Mouse (Mus musculus) erythroblast, embryonic 14.5 days (primary cell): ENCODE results near the gene St3gal3. TPM values are rescaled to one million over a fixed set of nuclear protein-coding genes. Genes with fewer than 3 reads are reported as not detected.

Experiments
- H3K27me3 ChIP-seq: 2 replicates; pipeline ENCODE4 v1.6.1; 2012; ENCODE audit warnings: inconsistent platforms; ENCODE audit not compliant: control insufficient read depth
- H3K36me3 ChIP-seq: 2 replicates; pipeline ENCODE4 v1.6.1; 2012; ENCODE audit warnings: mild to moderate bottlenecking, inconsistent platforms; ENCODE audit not compliant: control insufficient read depth
- H3K4me1 ChIP-seq: 2 replicates; pipeline ENCODE4 v1.6.1; 2012; ENCODE audit warnings: inconsistent platforms; ENCODE audit not compliant: control insufficient read depth
- H3K4me3 ChIP-seq: replicated peaks from 2 replicates; pipeline ENCODE3; 2012; ENCODE audit warnings: moderate library complexity, mild to moderate bottlenecking, inconsistent platforms
- H3K9me3 ChIP-seq: 2 replicates; pipeline ENCODE4 v1.6.1; 2012; ENCODE audit warnings: low read length, inconsistent platforms, mixed read lengths; ENCODE audit not compliant: control insufficient read depth
- GATA1 ChIP-seq: IDR thresholded peaks from 2 replicates; pipeline ENCODE4 v1.6.1; 2012; ENCODE audit warnings: low read length, inconsistent platforms, mixed read lengths
- TAL1 ChIP-seq: IDR thresholded peaks from 3 replicates; pipeline ENCODE4 v1.6.1; 2012; ENCODE audit warnings: low read length, inconsistent platforms, mixed read lengths
- polyA plus RNA-seq: library from polyadenylated mRNA; stranded (reverse); fragments of >175 nt; gene quantifications from 2 replicates; pipeline ENCODE4 v1.2.3, GENCODE M21; 2012

Gene St3gal3
- polyA plus RNA-seq, 1 experiment, result 0.85 TPM

DNA sequence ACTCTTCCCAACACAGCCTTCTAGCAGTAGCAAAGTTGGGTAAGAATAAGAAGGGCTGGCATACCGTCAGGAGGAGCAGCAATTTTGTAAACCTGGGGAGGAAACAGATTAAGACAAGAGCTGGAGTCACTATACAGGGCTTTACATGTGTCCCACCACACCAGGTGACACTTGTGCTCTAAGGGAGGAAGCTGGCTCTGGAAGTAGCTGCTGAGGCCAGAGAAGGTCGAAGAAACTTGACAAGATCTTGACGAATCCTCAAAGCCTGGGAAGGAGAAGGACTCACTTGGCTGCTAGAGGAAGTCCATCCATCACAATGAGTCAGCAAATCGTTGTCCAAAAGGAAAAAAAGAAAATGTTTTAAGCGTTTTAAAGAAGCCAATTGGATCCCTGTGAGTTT, 218.3 kb downstream of the St3gal3 start:
- peaks cover 21% of the 10 kb centered on the region for H3K36me3 ChIP-seq
- H3K4me1 ChIP-seq, result peaks cover 58% of the 10 kb centered on the region
- H3K27me3 ChIP-seq, result peaks cover 3% of the 10 kb centered on the region; the same call in 1 of the 2 replicates
- H3K9me3 ChIP-seq, result no peaks in the 10 kb centered on the region
- H3K4me3 ChIP-seq, result peak overlapping the region; percentile 75
- TF ChIP-seq TAL1, result no peak
- TF ChIP-seq GATA1, result no peak

DNA sequence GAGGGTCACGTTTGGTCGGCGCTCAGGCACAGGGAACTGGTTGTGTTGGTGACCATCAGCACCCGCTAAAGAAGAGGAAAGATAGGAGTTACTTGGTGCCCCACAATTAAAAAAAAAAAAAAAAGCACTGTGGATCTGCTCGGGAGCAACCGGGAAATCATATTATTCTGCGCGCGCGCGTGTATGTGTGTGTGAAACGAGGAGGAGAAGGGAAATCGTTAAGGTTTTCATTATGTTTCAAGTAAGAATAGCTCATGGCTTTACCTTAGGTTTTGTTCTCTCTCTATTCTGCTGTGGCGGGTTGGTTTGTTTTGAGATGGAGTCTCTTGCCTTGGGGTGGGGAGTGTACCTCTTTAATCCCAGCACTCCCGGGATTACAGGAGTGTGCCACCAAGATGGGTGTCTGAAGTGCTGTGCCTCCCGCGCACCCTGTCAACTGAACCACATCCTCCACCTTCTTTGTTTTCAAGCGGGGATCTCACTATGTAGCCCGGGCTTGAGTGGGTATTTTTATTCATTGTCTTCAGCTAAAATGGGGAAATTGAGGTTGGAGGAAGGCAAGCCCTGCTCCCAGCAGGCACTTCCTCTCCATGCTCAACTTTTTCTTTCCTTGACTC, 219.1 kb downstream of the St3gal3 start:
- peaks cover 62% of the 10 kb centered on the region for H3K4me1 ChIP-seq
- H3K27me3 ChIP-seq, result no peaks in the 10 kb centered on the region; the same call in 1 of the 2 replicates
- H3K36me3 ChIP-seq, result peaks cover 29% of the 10 kb centered on the region
- no peak for TF ChIP-seq TAL1
- TF ChIP-seq GATA1, result no peak
- no peaks in the 10 kb centered on the region for H3K9me3 ChIP-seq
- H3K4me3 ChIP-seq, result peak overlapping the region; percentile 75

DNA sequence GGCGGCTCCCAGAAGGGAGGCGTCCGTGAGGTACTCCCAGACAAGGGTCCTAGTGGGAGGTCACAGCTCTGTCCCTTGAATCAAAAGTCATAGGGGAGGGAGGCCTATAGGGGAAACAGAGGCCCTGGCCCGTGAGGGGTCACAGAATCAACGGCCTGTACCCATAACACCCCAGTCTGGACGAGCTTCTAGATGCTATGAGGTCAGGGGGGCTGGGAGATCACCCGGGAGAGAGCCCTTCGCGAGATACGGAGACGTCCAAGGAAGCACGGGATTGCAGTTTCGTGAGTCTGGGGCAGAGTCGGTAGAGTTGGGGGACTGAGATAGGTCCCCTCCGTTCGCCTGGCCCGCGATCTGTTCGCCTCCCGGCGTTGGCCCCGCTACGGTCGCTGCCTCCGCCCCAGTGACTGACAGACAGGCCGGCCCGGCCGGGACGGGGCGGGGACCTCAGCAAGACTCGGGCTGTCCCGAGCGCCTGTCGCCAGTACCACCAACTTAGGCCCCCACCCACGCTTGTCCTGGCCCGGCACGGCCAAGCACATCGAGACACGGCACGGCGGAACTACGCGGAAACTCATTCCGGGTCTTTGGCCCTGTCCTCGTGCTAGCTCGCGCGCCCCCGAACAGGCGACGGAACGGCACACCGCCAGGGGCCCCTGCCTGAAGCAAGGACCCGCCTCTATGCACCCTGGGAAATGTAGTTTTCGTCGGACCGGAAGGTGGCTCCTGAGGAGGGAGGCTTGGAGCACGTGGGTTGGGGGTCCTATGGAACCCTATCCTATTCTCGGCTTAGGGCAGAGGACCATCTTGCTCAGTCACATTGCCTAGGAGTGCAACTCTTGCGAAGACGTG, 219.9 kb downstream of the St3gal3 start, which contains the start of gene Ipo13:
Ipo13 (minus strand) TSS at position 409 of the 852 bp plus-strand sequence.
- Histone ChIP-seq H3K4me3 (peak within 1 kb of the TSS; percentile 75), H3K36me3 (peaks cover 34% of the 10 kb centered on the region), H3K9me3 (no peaks in the 10 kb centered on the region), H3K4me1 (peaks cover 66% of the 10 kb centered on the region), H3K27me3 (no peaks in the 10 kb centered on the region)
- TF ChIP-seq TAL1, result no peak
- TF ChIP-seq GATA1, result no peak

DNA sequence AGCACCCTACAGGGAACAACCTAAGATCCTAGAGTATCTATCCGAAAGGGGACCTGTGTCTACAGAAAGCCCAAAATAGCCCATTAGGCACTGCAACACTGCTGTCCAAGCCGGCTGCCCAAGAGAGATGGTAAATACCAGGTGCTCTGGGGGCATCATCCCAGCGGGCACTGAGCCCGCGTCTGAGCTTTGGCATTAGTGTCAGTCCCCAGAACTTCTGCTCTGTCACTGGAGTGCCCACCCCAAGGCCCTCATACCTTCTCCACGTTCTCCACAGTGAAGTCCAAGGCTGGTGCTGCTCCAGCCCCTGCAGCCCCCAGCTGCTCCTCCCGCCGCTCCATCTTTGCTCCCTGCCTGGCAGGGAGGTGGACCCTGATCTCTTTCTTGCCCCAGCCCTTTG, 220.7 kb downstream of the St3gal3 start:
- Histone ChIP-seq H3K36me3 (peaks cover 42% of the 10 kb centered on the region), H3K9me3 (no peaks in the 10 kb centered on the region), H3K27me3 (no peaks in the 10 kb centered on the region), H3K4me1 (peaks cover 71% of the 10 kb centered on the region), H3K4me3 (peak overlapping the region; percentile 75)
- TF ChIP-seq TAL1 (no peak), GATA1 (no peak)

DNA sequence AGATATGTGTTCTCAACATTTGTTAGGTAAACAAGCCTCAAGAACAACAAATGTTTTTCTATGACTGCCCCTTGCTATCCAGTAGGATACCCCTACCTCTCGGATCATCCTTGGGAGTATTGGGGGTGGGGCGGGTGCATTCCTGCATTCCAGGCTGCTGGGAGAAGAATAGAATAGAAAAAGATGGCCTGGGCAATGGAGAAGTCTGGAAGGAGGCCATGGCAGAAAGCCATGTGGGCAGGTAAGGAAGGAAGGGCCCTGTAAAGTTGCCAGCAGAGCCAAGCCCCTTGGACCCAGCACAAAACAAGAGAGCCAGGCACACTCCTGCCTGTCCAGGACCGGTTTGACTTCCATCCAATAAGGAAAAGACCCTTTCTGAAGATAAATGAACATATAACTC, 221.3 kb downstream of the St3gal3 start:
- Histone ChIP-seq H3K4me3 (peak overlapping the region; percentile 75), H3K4me1 (peaks cover 75% of the 10 kb centered on the region), H3K9me3 (no peaks in the 10 kb centered on the region), H3K27me3 (no peaks in the 10 kb centered on the region), H3K36me3 (peaks cover 48% of the 10 kb centered on the region)
- no peak for TF ChIP-seq GATA1
- no peak for TF ChIP-seq TAL1

DNA sequence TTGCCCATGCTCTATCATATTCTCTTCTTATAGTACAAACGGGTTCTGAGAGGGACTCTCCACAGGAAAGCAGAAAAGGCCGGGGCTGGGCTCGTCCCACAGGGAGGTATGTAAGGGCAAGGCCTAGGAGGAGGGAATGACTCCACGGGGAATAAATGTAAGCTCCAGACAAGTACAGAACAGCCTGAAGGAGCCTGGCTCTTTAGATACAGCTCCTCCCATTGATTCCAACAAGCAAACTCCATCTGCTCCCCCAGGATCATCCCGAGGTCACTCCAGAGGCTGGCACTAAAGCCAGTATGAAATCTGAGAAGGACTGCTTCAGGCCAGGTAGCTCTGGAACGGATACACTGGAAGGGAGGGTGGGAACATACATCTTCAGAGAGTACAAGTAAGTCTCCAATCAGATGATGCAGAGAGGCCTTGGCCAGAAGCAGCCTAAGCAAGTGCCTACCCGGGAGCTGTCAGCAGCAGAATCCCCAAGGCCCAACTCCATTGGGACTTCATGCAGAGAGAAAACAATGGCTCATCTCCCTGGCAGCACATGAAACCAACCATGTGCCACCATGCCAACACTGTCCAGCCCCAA, 221.9 kb downstream of the St3gal3 start:
- Histone ChIP-seq H3K27me3 (no peaks in the 10 kb centered on the region), H3K4me3 (peak overlapping the region; percentile 75), H3K4me1 (peaks cover 72% of the 10 kb centered on the region), H3K36me3 (peaks cover 55% of the 10 kb centered on the region), H3K9me3 (no peaks in the 10 kb centered on the region)
- TF ChIP-seq GATA1 (no peak), TAL1 (no peak)

DNA sequence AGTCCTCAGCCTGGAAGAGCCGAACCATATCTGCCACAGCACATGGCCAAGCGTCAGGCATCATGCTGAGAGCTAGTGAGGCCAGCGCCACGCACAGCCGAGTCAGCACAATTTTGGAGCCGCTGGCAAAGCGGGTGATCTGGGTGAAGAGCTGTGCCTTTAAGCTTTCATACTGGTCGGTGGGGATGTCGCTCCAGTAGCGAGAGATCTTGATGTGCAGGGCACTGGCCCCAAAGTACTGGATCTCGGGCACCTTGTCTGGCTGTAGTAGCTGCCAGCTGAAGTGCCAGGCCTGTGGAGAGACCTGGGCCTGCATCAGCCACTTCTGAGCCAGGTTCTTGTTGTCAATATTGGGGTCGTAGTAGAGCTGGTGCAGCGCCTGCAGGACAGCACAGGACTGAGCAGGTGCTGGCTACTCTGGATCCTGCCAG, 222.6 kb downstream of the St3gal3 start:
- TF ChIP-seq GATA1, result no peak
- TF ChIP-seq TAL1, result no peak
- peaks cover 60% of the 10 kb centered on the region for H3K36me3 ChIP-seq
- peaks cover 67% of the 10 kb centered on the region for H3K4me1 ChIP-seq
- H3K9me3 ChIP-seq, result no peaks in the 10 kb centered on the region
- no peak overlapping the region for H3K4me3 ChIP-seq
- no peaks in the 10 kb centered on the region for H3K27me3 ChIP-seq

DNA sequence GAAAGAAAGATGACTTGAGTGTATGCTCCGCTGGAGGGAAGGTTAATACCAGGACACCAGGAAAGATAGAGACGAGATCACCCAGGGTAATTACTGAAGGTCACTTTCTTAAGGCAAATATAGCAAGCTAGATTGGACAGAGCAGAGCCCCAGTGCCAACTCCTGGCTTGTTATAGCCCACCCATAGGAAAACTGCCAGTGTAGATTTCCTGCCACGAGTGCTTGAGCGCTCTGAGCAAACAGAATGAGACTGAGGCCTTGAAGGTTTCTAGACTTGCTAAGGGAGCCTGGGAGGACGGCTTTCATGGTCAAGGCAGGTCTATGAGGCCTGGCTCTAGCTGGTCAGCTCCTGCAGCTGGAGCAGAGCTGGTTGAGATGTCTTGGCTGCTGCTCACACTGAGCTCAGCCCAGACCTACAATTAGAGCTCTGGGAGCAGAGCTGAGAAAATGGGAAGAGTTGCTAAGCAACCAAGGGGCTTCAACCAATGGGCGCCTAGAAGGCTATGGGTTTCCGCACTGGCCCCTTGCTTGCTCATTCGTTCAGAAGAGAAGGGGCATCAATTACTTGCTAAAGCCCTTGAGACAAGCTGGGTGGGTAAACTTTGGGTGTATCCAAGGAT, 225.8 kb downstream of the St3gal3 start:
- H3K27me3 ChIP-seq, result no peaks in the 10 kb centered on the region
- H3K36me3 ChIP-seq, result peaks cover 92% of the 10 kb centered on the region
- no peak overlapping the region for H3K4me3 ChIP-seq
- peaks cover 47% of the 10 kb centered on the region for H3K4me1 ChIP-seq
- TF ChIP-seq GATA1, result no peak
- TF ChIP-seq TAL1, result no peak
- H3K9me3 ChIP-seq, result no peaks in the 10 kb centered on the region

DNA sequence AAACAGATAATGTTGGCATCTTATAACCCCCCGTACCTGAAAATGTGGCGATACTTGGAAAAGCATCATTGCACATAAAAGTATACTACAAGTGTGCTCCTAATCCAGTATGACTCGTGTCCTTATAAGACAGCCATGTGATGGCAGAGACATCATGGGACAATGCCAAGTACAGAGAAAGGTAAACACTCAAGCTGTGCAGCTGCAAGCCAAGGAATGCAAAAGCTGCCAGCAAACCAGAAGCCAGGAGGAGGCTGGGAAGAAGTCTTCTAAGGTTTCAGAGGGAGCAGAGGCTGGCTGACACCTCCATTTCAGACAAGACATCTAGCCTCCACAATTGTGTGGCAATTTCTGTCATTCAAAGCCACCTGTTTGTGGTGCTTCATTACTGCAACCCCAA, 228.5 kb downstream of the St3gal3 start:
- no peaks in the 10 kb centered on the region for H3K9me3 ChIP-seq
- TF ChIP-seq TAL1, result no peak
- no peak for TF ChIP-seq GATA1
- peaks cover 96% of the 10 kb centered on the region for H3K36me3 ChIP-seq
- peaks cover 20% of the 10 kb centered on the region for H3K4me1 ChIP-seq
- no peak overlapping the region for H3K4me3 ChIP-seq
- H3K27me3 ChIP-seq, result no peaks in the 10 kb centered on the region
